Mouse (Mus musculus) thymus, postnatal 36 days (tissue): ENCODE results near the gene Gcdh.
A peak's percentile ranks its signal among the peaks of the same experiment; 100 is the strongest.

Experiments
- DNase-seq, 2 experiments: peaks; one replicate each; pipeline ENCODE4 v3.0.0; 2022; ENCODE audit warnings: mixed read lengths in 2 of 2

The Gcdh gene

DNA sequence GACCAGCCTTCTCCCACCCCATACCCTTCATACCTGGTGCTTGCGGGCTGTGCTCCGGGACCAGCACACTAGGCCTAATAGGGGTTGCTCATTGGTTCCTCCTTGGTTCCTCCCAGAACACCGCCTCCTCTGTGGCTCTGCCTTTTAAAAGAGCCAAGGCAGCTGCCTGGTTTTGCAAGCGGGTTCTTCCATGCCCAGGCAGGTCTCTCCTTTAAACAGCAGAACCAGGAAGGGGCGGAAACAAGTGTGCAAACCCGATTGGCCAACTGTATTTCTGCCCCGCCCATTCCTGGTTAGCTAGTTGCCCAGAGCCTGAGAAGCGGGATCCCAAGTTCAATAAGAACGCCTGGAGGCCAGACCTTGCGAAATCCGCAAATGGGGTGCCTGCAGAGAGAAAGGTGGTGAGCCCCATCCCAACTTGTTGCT is at the start of gene Gcdh:
Gene Gcdh, minus strand, starts transcription at position 213 of the 426 bp plus-strand sequence.
- DNase-seq = peak; percentile 82 to 87

- no peak for DNase-seq
These were observed 44.1 kb upstream of the Gcdh start for GRCm38 (mm10) chr8:84937620-84938485.

- DNase-seq = peak; percentile 54
These were observed 43.3 kb upstream of the Gcdh start, which contains the start of gene Mast1 for GRCm38 (mm10) chr8:84936962-84937546. Mast1 (minus strand) TSS chr8:84937359.

- DNase-seq = no peak
These were observed 42.6 kb upstream of the Gcdh start for GRCm38 (mm10) chr8:84936041-84936961.

DNA sequence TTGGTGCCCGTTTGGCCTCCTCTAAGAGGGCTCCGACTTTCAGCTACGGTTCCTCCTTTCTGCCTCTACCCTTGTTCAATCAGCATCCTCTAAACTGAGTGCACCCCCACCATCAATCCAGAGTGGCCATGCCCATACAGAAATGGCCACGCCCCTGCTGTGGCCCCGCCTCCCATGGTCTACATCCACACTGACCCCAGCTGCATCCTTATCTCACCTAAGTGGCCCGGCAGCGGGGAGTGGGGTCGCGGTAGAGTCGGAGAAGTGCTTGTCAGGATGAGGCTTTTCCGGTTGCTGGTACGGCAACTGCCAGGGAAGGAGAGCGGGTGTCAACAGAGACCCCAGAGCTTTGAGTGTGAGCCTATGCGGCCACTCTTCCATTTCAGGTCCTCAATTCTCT is 41.8 kb upstream of the Gcdh start:
- DNase-seq = no peak

DNA sequence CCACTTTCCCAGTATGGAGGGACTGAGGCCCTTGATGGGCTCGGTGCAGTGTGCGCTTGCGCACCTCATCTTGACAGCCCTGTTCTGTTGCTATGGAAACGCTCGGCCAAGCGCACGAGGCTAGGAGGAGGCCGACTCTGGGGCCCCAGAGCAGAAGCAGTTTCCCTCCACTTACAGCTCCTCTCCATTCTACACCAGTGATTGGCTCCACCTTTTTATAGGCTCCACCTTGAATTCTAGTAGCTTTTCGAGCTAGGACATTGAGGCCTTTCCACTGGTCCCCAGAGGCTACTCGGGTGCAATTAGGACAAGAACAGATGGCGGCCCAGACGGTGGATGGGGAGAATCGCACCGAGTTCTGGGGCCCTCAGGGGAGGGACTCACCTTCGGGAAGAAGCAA is 41.1 kb upstream of the Gcdh start:
- DNase-seq = no peak

DNA sequence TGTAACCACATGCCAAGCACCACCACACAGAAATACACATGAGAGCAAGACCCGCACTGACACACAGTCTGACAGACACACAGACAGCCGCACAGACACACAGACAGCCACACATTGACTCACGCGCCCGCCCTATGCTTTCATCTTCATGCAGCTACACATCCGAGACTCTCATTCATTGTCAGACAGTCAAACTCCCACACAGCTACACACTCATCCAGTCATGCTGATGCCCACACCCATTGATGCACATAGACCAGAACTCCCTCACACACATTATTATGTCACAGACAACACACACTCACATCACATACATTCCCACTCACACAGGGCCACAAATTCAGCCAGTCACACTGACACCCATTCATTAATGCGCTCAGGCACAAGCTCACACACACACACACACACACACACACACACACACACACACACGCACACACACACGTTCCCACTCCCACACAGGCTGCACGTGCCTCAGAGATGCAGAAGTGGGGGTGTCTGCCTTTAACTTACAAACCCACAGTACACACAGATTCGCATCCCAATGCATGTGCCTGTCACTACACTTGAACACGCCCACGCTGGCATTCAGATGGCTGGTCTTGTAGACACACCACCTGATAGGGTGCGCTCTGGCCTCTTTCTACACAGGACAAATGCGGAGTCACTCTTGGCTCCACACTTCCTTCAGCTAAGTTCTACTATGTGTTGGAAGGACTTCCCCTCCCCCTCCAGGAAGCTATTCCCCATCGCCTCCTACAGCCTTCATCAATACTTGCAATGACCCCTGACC is 40.2 kb upstream of the Gcdh start:
- no peak for DNase-seq

GRCm38 (mm10) chr8:84930582-84930981 is 36.9 kb upstream of the Gcdh start:
- no peak for DNase-seq

DNA sequence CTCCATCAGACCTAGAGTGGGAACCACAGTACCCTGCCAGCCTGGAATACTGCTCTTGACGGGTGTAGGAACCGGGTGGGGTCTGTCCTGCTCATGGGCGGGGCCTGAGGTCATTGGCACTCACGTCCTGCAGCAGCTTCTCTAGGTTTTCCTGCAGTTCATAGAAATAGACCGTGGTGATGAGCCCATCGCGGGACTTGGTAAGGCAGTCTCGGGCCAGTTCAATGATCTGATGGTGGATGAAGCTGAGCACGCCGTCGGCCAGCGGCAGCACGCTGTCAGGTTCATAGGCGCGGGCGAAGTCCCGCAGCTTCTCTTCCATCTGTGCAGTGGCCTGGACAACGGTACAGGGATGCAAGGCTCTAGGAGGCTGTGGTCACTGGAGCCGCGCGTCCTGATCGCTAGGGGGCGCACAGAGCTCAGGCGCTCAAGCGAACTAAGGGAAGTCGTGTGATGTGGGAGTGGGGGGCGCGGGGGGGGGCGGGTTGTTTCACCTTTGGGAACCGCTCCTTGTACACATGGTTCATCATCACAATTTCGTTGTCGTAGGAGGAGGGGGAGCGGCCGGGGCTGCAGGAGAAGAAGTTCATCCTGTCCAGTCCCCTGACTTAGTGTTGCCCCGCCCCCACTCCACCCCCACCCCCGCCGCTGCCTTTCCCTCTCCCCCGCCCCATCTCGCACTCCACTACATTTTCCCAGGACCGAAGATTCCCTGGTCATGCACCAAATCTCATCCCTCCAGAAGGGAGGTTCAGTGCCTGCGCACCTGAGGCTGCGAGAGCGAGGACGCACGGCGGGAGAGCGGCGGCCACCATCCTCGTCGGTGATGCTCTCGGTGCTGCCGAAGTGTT is 35.0 kb upstream of the Gcdh start:
- DNase-seq = peak; percentile 56

GRCm38 (mm10) chr8:84927513-84927912 is 33.8 kb upstream of the Gcdh start:
- DNase-seq = no peak

GRCm38 (mm10) chr8:84925557-84925956 is 31.8 kb upstream of the Gcdh start:
- no peak for DNase-seq

DNA sequence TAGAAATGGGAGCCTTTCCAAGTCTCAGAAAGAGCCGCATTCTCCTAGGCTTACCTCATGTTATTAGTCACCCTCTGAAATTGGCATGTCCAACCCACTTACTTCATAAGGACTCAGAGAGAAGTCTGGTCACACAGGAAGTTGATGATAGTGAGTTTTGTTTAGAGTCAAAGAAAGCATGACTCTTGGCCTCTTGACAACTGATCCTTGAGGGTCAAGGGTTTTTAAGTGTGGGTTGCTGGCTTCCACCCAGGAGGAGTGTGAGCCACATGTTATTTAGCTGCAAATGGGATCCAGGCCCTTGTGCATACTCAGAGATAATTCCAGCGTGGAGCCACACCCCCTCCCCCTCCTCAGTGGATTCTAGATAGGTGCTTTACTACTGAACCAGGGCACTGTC is 27.9 kb upstream of the Gcdh start:
- DNase-seq = no peak

DNA sequence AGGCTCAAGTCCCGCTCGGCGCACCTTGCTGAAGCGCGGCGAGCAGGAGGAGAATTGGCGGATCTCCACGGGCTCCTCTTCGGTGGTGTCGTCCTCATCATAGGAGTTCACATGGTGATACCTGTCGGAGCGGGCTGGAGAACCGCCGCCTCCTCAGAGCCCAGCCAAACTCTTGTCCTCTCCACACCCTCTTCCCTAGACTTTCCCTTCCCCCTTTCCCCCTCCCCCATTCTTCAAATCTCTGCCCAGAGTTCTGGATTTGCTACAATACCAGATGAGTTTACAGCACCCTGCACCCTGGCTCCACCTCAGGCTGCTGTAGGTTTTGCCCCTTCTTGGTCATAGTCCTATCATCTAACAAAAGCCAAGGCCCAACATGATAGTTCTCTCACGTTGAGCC is 24.9 kb upstream of the Gcdh start:
- DNase-seq = no peak

GRCm38 (mm10) chr8:84917781-84918180 is 24.1 kb upstream of the Gcdh start:
- DNase-seq = no peak

- no peak for DNase-seq
These were observed 21.5 kb upstream of the Gcdh start for GRCm38 (mm10) chr8:84915269-84915668.

GRCm38 (mm10) chr8:84913960-84914359 is 20.2 kb upstream of the Gcdh start:
- peak; percentile 36 to 49 for DNase-seq

DNA sequence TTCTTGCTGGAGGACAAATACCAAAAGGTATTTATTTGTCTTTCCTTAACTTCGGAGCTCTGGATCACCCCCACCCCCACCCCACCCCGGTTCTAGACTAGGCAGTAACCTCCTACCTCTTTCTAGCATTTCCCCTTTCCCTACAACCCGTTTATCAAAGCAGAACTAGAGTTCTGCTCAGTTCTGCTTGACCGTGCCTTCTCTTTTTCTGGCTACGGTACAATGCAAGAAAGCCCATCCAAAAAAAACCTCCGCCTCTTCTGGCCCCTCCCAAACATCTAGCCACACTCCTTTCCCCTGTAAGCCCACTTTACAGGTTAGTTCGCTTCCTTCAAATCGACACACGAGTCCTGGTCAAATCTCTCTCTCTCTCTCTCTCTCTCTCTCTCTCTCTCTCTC is 19.8 kb upstream of the Gcdh start:
- DNase-seq = no peak

DNA sequence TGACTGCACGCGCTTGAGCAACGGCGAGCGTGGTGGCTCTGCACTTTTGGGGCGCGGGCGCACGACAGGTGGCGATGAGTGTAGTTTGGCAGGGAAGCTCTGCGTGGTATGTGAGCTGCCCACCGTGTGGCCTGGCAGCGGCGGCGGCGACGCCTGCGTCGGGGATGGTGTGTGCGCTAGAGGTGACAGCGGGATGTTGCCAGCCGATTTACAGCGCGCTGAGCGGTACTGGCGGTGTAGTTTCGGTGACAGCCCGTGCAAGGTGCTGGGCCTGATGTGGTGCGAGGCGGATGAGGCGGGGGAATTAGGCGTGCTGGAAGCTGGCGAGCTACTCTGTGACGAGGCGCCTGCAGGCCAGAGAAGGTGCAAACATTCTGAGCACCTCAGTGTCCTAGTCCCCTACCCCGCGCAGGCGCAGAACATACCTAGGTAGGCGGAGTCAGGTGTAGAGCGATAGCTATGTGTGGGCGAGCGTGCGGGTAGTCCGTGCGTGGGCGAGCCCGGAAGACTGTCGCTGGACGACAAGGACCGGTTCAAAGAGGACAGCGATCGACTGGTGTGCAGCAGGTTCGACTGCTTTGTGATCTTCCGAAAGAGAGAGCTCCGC is 19.3 kb upstream of the Gcdh start:
- DNase-seq = peak; percentile 78 to 85

- no peak for DNase-seq
These were observed 18.7 kb upstream of the Gcdh start for GRCm38 (mm10) chr8:84912391-84912790.

DNA sequence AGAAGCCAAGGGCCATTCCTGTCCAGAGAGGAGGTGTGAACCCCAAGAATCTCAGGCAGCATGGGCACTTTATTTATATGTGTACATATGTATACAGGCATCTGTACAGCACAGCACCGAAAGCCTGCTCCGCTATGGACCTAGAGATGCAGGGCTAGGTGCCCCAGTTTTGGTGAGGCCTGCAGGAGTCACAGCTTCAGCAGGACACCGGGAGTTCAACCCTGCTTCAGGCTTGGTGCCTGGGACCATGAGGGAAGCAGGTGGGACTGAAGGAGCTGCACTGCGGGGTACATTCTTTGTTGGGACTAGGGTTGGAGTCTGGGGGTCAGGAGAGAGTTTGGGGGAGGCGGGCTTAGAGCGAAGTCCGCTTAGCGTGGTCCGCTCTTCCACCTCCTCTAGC is 18.1 kb upstream of the Gcdh start:
- DNase-seq = no peak

DNA sequence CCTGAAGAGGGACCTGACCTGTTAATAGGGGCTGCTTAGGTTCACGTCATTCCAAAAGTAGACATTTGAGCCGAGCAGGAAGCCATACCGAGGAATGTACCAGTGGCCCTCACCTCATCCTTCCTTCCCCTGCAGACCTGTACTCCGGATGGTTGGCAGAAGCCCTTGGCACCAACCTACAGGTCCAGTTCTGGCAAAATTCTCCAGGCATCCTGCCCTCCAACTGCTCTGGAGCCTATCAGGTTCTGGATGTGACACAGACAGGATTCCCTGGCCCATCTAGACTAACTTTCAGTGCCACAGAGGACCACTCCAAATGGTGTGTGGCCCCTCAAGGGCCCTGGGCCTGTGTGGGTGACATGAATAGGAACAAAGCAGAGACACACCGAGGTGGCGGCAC is 16.8 kb upstream of the Gcdh start:
- DNase-seq = no peak
